Mouse (Mus musculus) left cerebral cortex, postnatal 10 days (tissue): ENCODE results near the gene Sgsm1. TPM values are rescaled to one million over a fixed set of nuclear protein-coding genes. Genes with fewer than 3 reads are reported as not detected.

Source experiments
- DNase-seq, 2 experiments: peaks; one replicate each; pipeline ENCODE4 v3.0.0; 2021 to 2022; ENCODE audit warnings: low spot score in 2 of 2, mixed read lengths in 1 of 2; ENCODE audit errors: extremely low spot score in 1 of 2
- intact Hi-C: fragments of 180-260 bp; cut with DNase I; formaldehyde crosslinking; loops from one replicate; pipeline ENCODE4 v1.15.1; 2025
- microRNA-seq: library from miRNA; unstranded; fragments of <30 nt; microRNA quantifications from one replicate; pipeline ENCODE4 v1.2.0, GENCODE M21; 2022
- total RNA-seq, 2 experiments: library from RNA; stranded (reverse); gene quantifications; 2 replicates each; pipeline ENCODE4 v1.2.3; 2021

Gene Sgsm1
- total RNA-seq, 2 experiments from 2014 or later, result 83.2 to 87.1 TPM

DNA sequence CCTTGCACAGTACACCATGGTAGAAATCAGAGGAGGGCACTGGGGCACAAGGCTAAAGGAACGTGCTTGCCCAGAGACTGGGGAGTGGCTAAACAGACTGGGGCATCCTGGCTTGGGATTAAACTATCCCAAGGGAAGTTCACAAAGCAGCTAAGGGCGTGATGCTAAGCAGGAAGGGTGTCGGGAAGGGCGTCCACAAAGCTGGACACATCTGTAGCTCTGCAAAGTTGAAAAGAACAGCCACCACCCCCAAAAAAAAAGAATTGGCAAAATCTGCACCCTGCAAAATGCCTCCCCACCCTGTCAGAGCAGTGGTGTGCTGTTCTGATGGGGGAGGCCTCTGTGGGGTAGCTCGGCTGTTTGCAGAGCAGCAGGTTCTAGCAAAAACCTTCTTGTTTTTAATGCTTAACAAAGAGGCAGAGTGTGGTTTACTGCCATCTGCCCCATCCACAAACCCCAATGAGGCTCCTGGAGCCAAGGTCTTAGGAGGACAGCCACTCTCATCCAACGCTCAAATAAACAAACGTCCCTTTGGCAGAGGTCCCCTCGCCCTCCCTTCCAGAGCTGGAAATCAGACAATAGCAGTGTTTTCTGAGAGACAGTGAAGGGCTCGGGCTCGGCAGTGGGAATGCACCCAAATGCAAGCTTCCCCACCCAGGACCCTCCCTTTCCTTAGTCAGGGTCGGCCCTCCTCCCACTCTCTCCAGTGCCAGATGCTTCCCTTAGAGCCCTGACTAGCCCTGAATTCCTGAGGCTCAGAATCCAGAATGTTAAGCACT lies 101.8 kb downstream of the Sgsm1 start:
- intact Hi-C loops, result no loop called here
- DNase-seq, result peak in 1 of 2 experiments; percentile 85

GRCm38 (mm10) chr5:113208048-113208447 lies 102.5 kb downstream of the Sgsm1 start:
- peak in 1 of 2 experiments; percentile 69 for DNase-seq
- intact Hi-C loops, result no loop called here

- DNase-seq, result no peak
- intact Hi-C loops, result no loop called here
Measured at GRCm38 (mm10) chr5:113206670-113207352, 103.8 kb downstream of the Sgsm1 start.

GRCm38 (mm10) chr5:113204193-113204592 lies 106.4 kb downstream of the Sgsm1 start:
- intact Hi-C loops, result no loop called here

DNA sequence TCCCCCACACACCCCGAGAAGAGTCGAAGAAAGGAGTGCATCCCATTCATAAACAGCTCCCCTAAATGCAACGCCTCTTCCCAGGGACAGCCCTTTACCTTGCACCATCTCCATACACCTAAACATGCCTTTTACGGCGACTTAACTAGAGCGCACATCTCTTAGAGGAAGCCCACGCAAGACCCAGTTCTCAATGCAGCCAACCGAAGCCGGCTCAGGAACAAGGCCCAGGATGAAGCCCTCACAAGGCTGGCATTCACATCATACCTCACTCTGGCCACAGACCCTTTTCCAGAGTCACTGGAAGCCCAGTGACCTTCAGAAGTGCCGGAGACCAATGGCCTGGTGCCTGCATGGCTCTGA lies 110.8 kb downstream of the Sgsm1 start:
- no peak for DNase-seq
- intact Hi-C loops, result no loop called here

More at GRCm38 (mm10) chr5:113204193-113204592, 106.4 kb downstream of the Sgsm1 start:
- DNase-seq, result no peak

- intact Hi-C loops, result no loop called here
- DNase-seq, result peak in 1 of 2 experiments; percentile 38
Measured at GRCm38 (mm10) chr5:113199126-113199771, 111.3 kb downstream of the Sgsm1 start.

DNA sequence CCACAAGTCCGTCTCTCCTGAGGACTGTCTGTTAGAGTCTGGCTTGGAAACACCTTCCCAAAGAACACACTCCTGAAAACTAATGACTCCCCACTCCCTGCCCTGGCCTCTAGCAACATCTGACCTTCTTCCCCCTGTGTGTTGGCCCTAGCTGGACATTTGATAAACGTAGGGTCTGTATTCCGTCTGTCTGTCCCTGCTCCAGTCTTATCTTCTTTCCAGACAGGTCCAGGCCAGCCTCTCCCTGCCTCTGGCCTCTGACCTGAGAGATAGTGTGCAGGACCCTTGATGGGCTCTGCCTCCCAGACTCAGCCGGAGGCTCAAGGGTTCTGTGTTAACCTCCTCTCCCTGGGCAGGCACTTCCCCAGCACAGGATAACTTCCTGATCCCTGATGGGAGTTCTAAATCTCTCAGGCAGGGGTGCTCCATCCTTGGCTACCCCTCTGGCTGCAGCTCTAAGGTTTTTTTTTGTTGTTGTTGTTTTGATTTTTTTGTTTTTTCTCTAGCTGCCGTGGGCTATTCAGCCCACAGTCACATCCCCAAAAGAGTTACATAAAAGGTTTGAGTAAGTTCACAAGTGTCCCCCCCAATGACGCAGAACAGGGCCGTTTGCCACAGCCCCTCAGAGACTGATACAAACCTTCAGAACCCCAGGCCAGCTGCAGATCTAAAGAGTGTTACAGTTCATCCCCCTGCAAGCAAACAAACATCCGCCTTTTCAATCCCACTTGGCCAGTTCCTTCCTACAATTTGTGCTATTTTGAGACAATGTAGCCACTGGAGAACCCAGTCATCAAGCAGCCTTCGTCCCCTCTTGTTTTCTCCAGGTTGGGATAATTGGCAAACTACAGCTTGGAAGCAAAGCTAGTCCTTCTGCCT lies 113.4 kb downstream of the Sgsm1 start:
- intact Hi-C loops, result no loop called here
- DNase-seq, result peak in 1 of 2 experiments; percentile 57

DNA sequence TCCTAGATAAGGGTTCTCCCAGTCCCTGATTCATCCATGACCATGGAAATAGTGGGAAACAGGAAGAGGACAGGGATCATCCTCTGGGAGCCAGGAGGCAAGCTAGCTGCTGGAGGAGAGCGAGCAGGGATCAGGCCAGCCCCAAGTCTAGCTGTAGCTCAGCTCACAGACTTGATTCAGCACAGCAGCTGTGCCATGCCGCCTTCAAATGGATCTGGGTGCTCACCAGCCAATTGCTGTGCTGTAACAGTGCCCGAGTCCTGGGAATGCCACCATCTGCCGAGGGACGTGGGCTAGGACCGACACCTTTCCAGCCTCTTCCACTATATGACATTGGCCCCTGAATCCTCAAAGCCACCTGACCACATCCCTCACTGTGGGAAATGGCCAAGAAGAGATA lies 114.7 kb downstream of the Sgsm1 start:
- no peak for DNase-seq
- intact Hi-C loops, result no loop called here

DNA sequence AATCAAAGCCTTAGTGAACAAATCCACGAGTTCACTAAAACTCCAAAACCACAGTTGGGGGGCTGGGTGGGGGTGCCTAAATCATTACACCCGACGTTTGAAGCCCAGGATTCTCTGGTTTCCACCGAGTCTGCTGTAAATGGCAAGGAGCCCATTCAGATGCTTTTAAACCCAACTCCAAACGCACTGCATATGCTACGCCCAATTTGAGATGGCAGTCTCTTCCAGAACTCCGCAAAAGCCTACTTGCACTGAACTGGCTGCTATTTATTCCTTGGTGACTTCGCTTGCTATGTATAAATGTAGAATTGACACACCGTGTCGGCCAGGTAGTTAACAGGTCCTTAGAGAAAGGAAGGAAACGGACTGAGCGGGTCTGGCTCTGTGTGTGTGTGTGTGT lies 115.1 kb downstream of the Sgsm1 start:
- intact Hi-C loops, result no loop called here
- peak in 1 of 2 experiments; percentile 62 for DNase-seq

GRCm38 (mm10) chr5:113193762-113194161 lies 116.8 kb downstream of the Sgsm1 start:
- DNase-seq, result peak; percentile 50 to 57
- intact Hi-C loops, result no loop called here

Small RNA genes within 50 kb of the gene (microRNA-seq; reads per million reads assigned to microRNA genes)
- gene Mir7229 (not detected), gene Mir7230 (not detected)

Other genes with a start within 250 kb of the Sgsm1 start
- gene Crybb2, start 240.7 kb downstream of the Sgsm1 start, total RNA-seq, result not detected
- 1 to 10 TPM; 1.6 to 3.4 TPM for gene Crybb3, start 229.2 kb downstream of the Sgsm1 start, total RNA-seq
- gene 2900026A02Rik, start 89.5 kb downstream of the Sgsm1 start, total RNA-seq, result 10 to 100 TPM; 63.4 to 65.6 TPM
- gene Tmem211, start 83.9 kb downstream of the Sgsm1 start, total RNA-seq, result not detected
- not detected for gene Aym1, start 46.5 kb upstream of the Sgsm1 start, total RNA-seq
- 10 to 100 TPM; 57.3 to 60.8 TPM for gene Wscd2, start 179.5 kb upstream of the Sgsm1 start, total RNA-seq